Mouse (Mus musculus): Measurements from ENCODE around the gene Cnga3. TPM values are rescaled to one million over a fixed set of nuclear protein-coding genes. Genes with fewer than 3 reads are reported as not detected.

Gene Cnga3
- polyA plus RNA-seq, 1 experiment from 2014 or later = 0.19 TPM

DNA sequence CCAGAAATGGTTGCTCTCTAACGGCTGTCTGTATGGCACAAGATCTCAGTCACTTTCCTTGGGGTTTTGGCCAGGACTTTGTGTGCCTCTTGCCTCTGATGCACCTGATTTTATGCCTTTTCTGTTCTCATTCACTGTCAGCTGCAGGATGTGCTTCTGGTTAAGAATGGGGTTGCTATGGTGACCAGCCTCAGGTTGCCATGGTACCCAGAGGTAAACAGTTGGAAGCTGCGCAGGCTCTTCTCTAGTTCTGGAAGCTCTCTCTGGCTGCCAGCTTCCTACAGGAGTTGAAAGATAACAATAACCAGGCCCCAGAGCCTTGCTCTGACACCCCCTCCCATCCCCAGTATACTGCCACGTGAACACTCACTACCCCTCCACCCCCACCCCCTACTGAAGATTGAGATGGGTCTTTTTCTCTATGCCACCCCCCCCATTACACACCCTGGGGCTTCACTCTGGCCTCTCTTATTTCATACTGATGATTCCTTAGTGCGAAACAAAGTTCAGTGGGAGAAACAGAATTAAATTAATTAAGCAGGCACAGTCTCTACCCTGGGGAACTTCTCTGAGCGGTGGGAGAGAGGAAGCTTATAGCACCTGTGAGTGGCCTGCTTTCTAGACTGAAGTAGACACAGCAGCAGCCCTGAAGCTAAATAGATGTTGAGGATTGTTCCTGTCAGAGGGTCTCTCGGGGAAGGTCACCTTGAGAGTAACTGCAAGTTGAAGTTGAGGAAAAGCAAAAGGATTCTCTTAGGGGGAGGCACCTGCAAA lies 6.1 kb downstream of the Cnga3 start:
- Histone ChIP-seq H3K4me2 (replicated peaks) (peak overlapping the region; percentile 8; the same call in 1 of the 2 replicates), H3K27ac (replicated peaks) (peak overlapping the region; percentile 62), H3K9me3 (no peaks in the 10 kb centered on the region), H3K36me3 (no peaks in the 10 kb centered on the region), H3K4me1 (peaks cover 23% of the 10 kb centered on the region), H3K27me3 (peaks cover 5% of the 10 kb centered on the region; the same call in 1 of the 2 replicates), H3K9ac (replicated peaks) (no peak overlapping the region), H3K4me3 (no peak overlapping the region)
- peak; percentile 97 for ATAC-seq (replicated peaks)
- WGBS = 26% methylated on average over 6 of the region's 6 CpGs

DNA sequence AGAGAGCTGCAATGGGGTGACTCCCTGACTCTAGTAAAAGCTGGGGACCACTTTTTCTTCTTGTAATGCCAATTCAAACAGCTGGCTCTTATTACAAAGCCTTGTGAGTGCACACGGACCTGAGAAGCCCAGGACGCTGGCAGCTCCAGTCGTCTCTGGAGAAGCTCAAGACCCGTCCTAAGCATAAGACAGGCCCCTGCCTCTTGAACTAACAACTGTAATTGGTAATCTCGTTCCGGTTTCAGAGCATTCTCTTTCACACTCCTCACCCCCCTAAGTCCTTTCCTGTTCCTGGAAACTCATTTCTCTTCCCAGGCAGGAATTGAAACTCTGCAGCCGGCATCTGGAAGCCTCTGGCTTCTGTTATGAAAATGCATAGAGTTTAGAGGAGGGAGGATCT lies 7.8 kb downstream of the Cnga3 start:
- no peak overlapping the region for H3K9ac ChIP-seq (replicated peaks)
- H3K36me3 ChIP-seq = no peaks in the 10 kb centered on the region
- H3K4me3 ChIP-seq = no peak overlapping the region
- no peak overlapping the region for H3K27ac ChIP-seq (replicated peaks)
- no peak for ATAC-seq (replicated peaks)
- H3K4me1 ChIP-seq = peaks cover 23% of the 10 kb centered on the region
- 80% methylated on average over 7 of the region's 7 CpGs for WGBS
- no peaks in the 10 kb centered on the region for H3K9me3 ChIP-seq
- H3K27me3 ChIP-seq = peaks cover 5% of the 10 kb centered on the region; the same call in 1 of the 2 replicates
- no peak overlapping the region for H3K4me2 ChIP-seq (replicated peaks)

DNA sequence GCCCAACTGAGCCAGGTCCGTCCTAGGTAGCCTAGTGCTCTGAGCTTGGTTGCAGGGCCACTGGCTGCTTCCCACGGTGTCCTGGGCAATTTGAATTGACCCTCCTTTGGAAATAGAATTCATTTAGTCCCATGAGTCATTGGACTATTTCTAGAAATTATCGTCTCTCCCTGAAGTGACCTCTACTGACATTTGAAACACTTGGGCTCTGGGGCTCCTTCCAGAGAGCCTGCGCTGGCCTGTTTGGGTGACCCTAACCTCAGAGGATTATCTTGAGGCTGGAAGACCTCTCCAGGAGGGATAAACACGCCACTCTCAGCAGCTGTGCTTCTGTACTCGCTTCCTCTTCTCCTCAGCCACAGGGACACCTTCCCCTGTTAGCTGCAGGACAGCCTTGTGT lies 16.2 kb downstream of the Cnga3 start:
- no peak overlapping the region for H3K9ac ChIP-seq (replicated peaks)
- no peak overlapping the region for H3K4me3 ChIP-seq
- 68% methylated on average over 6 of the region's 6 CpGs for WGBS
- no peaks in the 10 kb centered on the region for H3K9me3 ChIP-seq
- H3K36me3 ChIP-seq = no peaks in the 10 kb centered on the region
- no peaks in the 10 kb centered on the region for H3K4me1 ChIP-seq
- H3K4me2 ChIP-seq (replicated peaks) = no peak overlapping the region
- ATAC-seq (replicated peaks) = no peak
- no peaks in the 10 kb centered on the region for H3K27me3 ChIP-seq
- no peak overlapping the region for H3K27ac ChIP-seq (replicated peaks)

DNA sequence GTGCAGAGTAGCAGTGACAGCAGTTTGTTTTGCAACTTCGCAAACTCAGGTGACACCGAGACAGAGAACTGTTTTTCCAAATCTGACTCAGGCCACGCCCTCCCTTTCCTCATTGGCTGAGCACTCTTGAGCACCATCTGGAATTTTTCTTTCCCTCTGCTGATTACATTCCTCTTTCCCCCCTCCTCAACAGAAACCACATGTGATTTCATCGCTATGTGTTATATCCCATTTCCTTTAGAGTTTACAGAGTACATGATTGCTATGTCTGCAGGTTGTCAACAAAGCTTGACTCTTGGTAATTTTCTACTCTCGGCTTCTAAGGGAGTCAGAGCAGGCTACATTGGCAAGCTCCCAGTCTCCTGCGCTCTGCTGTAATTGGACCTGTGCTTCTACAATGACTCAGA lies 17.1 kb downstream of the Cnga3 start:
- WGBS = 71% methylated on average over 6 of the region's 6 CpGs

DNA sequence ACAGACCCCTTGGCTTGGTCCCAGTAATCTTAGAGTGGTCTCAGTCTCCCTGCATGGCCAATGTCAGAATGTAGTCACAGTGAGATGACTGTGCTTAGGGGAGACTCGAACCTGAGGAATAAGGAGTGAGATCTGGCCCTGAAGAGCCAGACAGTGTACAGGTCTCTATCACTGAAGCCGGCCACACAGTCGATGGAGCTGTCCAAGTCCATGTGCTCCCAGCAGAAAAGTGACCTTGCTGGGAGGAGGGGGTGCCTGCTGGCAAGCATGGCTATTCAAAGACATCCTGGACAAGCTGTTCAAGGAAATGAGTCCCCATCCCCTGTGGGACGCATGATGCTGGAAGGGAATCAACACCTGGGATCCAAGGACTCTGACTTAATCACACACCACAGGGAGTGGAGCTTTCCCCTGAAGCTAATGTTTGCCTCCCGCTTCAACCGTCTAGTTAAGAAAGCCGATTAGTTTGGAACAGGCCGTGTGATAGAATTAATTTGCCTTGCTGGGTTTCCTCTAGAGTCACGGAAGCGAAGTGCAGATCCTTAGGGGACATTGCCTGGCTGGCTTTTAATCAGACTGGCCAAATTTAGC lies 24.9 kb downstream of the Cnga3 start:
- no peak overlapping the region for H3K4me3 ChIP-seq
- no peak for ATAC-seq (replicated peaks)
- H3K9me3 ChIP-seq = no peaks in the 10 kb centered on the region
- no peaks in the 10 kb centered on the region for H3K27me3 ChIP-seq
- WGBS = 59% methylated on average over 10 of the region's 10 CpGs
- no peak overlapping the region for H3K9ac ChIP-seq (replicated peaks)
- H3K27ac ChIP-seq (replicated peaks) = no peak overlapping the region
- no peaks in the 10 kb centered on the region; the same call in 1 of the 2 replicates for H3K4me1 ChIP-seq
- no peak overlapping the region for H3K4me2 ChIP-seq (replicated peaks)
- H3K36me3 ChIP-seq = no peaks in the 10 kb centered on the region

More for the DNA sequence above, 17.1 kb downstream of the Cnga3 start:
- H3K36me3 ChIP-seq = no peaks in the 10 kb centered on the region
- no peak overlapping the region for H3K27ac ChIP-seq (replicated peaks)
- H3K9ac ChIP-seq (replicated peaks) = no peak overlapping the region
- no peak overlapping the region for H3K4me2 ChIP-seq (replicated peaks)
- H3K27me3 ChIP-seq = no peaks in the 10 kb centered on the region
- no peak overlapping the region for H3K4me3 ChIP-seq
- H3K4me1 ChIP-seq = no peaks in the 10 kb centered on the region
- no peaks in the 10 kb centered on the region for H3K9me3 ChIP-seq
- no peak for ATAC-seq (replicated peaks)

DNA sequence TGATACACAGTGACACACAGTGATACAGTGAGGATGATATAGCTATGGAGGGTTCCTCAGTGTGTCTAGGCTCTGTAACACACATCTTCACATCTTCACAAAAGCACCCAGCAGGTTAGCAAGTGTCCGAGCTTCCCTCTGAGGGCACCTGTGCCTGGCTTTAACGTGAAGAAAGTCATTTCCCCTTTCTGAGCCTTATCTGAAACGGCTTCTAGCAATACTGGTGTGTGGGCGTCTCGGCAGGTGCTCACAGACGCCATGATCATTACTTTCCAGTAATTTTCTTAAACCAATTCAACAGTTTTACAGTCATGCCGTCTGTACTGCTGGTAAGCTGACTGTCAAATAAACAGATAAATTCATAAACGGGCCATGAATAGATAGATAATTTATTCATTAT lies 28.0 kb downstream of the Cnga3 start:
- Histone ChIP-seq H3K27me3 (no peaks in the 10 kb centered on the region), H3K9ac (replicated peaks) (no peak overlapping the region), H3K36me3 (no peaks in the 10 kb centered on the region), H3K4me1 (no peaks in the 10 kb centered on the region; the same call in 1 of the 2 replicates), H3K4me2 (replicated peaks) (no peak overlapping the region), H3K9me3 (no peaks in the 10 kb centered on the region), H3K27ac (replicated peaks) (no peak overlapping the region), H3K4me3 (no peak overlapping the region)
- 81% methylated on average over 8 of the region's 8 CpGs for WGBS
- ATAC-seq (replicated peaks) = no peak

DNA sequence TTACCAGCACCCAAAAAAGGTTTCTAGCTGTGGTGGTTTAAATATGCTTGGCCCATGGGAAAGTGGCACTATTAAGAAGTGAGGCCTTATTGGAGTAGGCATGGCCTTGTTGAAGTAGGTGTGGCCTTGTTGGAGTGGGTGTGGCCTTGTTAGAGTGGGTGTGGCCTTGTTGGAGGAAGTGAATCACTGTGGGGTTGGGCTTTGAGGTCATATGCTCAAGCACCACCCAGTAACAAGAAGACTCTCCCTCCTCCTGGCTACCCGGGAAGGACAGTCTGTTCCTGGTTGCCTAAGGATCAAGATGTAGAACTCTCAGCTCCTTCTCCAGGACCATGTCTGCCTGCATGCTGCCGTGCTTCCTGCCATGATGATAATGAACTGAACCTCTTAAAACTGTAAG lies 32.2 kb downstream of the Cnga3 start:
- Histone ChIP-seq H3K4me2 (replicated peaks) (no peak overlapping the region), H3K4me1 (no peaks in the 10 kb centered on the region), H3K9me3 (no peaks in the 10 kb centered on the region), H3K27ac (replicated peaks) (no peak overlapping the region), H3K36me3 (no peaks in the 10 kb centered on the region), H3K27me3 (no peaks in the 10 kb centered on the region), H3K9ac (replicated peaks) (no peak overlapping the region), H3K4me3 (no peak overlapping the region)
- no peak for ATAC-seq (replicated peaks)
- 77% methylated on average over 2 of the region's 2 CpGs for whole genome bisulfite sequencing

DNA sequence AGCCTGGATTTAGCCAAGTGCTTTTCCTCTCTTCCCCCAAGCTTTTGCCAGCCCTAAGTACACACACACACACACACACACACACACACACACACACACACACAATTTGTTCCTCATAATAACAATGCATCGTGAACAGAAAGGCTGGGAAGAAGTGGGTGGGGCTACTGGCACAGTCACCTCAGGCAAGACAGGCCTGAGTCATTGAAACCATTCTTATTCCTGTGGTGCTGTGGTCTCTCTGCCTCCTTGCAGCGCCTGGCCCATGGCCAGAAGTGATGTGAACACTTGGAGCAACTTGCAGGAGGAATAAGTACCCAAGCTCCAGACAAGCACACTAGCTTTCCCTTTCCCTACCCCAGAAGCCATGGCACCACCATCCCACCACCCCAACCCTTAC lies 34.2 kb downstream of the Cnga3 start:
- Histone ChIP-seq H3K9ac (replicated peaks) (no peak overlapping the region), H3K4me3 (no peak overlapping the region), H3K27me3 (no peaks in the 10 kb centered on the region), H3K27ac (replicated peaks) (no peak overlapping the region), H3K4me2 (replicated peaks) (no peak overlapping the region), H3K9me3 (no peaks in the 10 kb centered on the region), H3K4me1 (no peaks in the 10 kb centered on the region), H3K36me3 (no peaks in the 10 kb centered on the region)
- no peak for ATAC-seq (replicated peaks)
- 30% methylated on average over 2 of the region's 2 CpGs for WGBS

DNA sequence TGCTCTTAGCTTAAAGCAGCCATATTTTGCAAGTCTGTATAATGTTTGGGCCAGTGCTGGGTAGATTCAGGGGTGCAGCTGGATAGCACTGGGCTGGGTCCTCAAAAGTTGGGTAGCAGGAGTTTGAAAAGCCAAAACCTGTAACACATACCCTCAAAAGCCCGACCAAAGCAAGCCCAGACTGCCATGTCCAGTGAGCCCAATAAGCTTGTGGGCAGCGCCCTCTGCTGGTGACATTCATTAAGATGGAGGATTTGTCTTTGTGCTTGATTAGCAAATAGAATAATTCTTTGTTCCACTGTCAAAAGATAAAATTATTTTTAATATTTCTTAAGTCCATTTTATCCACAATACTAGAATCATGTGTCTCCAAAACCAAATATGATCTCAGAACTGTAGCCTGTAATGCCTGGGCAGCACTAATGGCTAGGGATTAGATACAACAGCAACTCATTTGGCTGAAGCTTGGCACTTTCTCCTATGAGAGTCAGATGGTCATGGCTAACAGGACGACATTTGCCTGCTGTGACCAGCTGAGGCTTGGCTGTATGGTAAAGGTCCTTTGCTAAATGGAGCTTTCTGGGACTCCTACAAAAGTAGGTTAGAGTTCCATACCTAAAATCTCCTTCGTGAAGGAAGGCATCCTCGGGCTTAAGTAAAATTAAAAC lies 36.5 kb downstream of the Cnga3 start:
- Histone ChIP-seq H3K9ac (replicated peaks) (no peak overlapping the region), H3K4me3 (no peak overlapping the region)

DNA sequence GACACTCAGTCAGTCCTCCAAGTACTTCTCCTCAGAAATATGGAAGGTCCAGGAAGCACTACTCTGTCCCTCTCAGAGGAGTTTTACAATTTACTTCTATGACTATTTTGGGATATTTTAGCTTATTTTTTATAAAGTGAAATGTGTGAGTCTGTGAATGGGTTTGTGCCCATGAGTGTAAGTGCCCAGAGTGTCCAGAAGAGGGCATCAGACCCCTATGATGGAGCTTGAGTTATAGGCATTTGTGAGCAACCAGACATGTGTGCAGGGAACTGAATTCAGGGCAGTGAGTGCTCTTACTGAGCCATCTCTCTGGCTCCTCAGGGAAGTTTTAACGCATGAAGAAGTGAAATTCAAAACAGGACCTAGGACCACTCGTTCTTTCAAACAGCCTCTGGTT lies 44.2 kb downstream of the Cnga3 start:
- H3K36me3 ChIP-seq = no peaks in the 10 kb centered on the region
- no peak overlapping the region for H3K4me2 ChIP-seq (replicated peaks)
- H3K9me3 ChIP-seq = no peaks in the 10 kb centered on the region
- H3K9ac ChIP-seq (replicated peaks) = no peak overlapping the region
- WGBS = 96% methylated on average over 2 of the region's 2 CpGs
- no peak overlapping the region for H3K27ac ChIP-seq (replicated peaks)
- H3K4me3 ChIP-seq = no peak overlapping the region
- no peaks in the 10 kb centered on the region for H3K4me1 ChIP-seq
- ATAC-seq (replicated peaks) = no peak
- no peaks in the 10 kb centered on the region for H3K27me3 ChIP-seq

More for the DNA sequence above, 36.5 kb downstream of the Cnga3 start:
- H3K4me1 ChIP-seq = no peaks in the 10 kb centered on the region
- H3K9me3 ChIP-seq = no peaks in the 10 kb centered on the region
- H3K27ac ChIP-seq (replicated peaks) = no peak overlapping the region
- peak; percentile 71; the same call in 1 of the 2 replicates for ATAC-seq (replicated peaks)
- H3K27me3 ChIP-seq = no peaks in the 10 kb centered on the region
- H3K4me2 ChIP-seq (replicated peaks) = no peak overlapping the region
- no peaks in the 10 kb centered on the region for H3K36me3 ChIP-seq
- 39% methylated on average over 5 of the region's 5 CpGs for WGBS

DNA sequence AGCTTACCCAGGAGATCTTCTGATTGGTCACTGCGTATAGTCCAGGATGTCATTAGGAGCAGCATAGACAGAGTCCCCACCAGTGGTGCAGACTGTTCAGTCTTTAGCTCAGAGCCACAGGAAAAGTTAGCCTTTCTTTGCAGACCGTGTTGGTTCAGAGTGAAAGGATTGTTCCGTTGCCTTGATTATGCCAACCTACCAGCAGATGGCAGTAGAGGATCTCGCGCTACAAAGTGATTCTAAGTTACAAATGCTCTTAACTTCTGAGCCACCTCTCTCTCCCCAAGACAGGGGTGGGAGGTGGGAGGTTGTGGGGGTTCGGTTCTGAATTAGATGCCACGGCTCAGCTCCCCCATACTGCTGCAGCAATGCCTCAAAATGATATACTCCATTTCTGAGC lies 58.2 kb downstream of the Cnga3 start:
- 8% methylated on average over 7 of the region's 7 CpGs for WGBS
- no peak overlapping the region for H3K9ac ChIP-seq (replicated peaks)
- no peaks in the 10 kb centered on the region for H3K9me3 ChIP-seq
- no peak overlapping the region for H3K4me2 ChIP-seq (replicated peaks)
- no peaks in the 10 kb centered on the region for H3K4me1 ChIP-seq
- ATAC-seq (replicated peaks) = peak; percentile 43; the same call in 1 of the 2 replicates
- H3K4me3 ChIP-seq = no peak overlapping the region
- H3K36me3 ChIP-seq = no peaks in the 10 kb centered on the region
- H3K27me3 ChIP-seq = no peaks in the 10 kb centered on the region
- no peak overlapping the region for H3K27ac ChIP-seq (replicated peaks)

DNA sequence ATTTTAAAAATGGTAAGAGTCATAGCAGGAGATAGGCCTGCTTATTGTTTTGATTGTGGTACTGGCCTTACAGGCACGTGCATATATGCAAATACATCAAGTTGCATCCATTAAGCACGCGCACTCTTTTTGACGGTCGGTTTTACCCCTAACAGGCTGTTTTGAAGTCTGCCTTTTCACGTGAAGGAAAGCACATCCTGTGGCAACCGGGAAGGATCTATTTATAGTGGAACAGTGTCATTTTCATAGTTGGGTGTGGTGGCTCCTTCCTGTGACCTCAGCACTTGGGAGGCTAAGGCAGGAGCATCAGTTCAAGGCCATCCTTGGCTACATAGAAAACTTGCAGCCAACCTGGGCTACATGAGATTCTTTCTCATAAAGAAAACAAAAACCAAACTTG lies 72.3 kb downstream of the Cnga3 start:
- Histone ChIP-seq H3K4me2 (replicated peaks) (no peak overlapping the region), H3K9me3 (no peaks in the 10 kb centered on the region), H3K36me3 (no peaks in the 10 kb centered on the region), H3K4me3 (no peak overlapping the region), H3K4me1 (peaks cover 4% of the 10 kb centered on the region; the same call in 1 of the 2 replicates), H3K27ac (replicated peaks) (no peak overlapping the region), H3K27me3 (no peaks in the 10 kb centered on the region), H3K9ac (replicated peaks) (no peak overlapping the region)
- ATAC-seq (replicated peaks) = no peak
- WGBS = 78% methylated on average over 7 of the region's 7 CpGs
